19 mouse cellular contexts compared by ENCODE assay signal in the genomic region with DNA sequence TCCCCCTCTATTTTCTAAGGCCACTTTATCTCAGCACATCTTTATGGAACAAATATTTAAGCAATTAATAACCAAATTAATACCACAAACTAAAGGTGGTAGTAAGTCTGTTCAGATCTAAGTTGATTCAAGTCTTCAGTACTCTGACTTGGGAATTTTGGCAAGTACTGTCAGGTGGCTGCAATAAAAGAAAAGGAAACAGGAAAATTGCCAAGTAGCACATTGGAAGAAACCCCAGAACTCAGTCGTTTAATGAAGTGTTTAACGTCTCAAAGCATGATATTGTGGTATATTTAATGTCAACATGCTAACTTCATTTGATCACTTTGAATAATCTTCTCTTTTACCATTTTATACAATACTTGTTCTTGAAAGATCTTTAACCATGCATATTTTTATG.
"Had no signal": no experiment of that assay in that cellular context is flagged by ENCODE, and none has a peak within 500 bp of the region (broad histone marks: within the 10 kb centered on the region; RNA-seq: fewer than 3 reads in every experiment).

No protein-coding gene starts in this region.

- H3K9ac ChIP-seq: lung, embryonic 15.5 days; midbrain, embryonic 12.5 days; neural tube, embryonic 13.5 days; neural tube, embryonic 15.5 days; stomach, embryonic 15.5 days had no signal

- H3K36me3 ChIP-seq: lung, embryonic 15.5 days; midbrain, embryonic 10.5 days; midbrain, embryonic 12.5 days; neural tube, embryonic 13.5 days; neural tube, embryonic 15.5 days; stomach, embryonic 15.5 days had no signal

- H3K27me3 ChIP-seq: lung, embryonic 15.5 days; midbrain, embryonic 12.5 days; neural tube, embryonic 13.5 days; neural tube, embryonic 15.5 days; stomach, embryonic 15.5 days had no signal

- H3K27ac ChIP-seq: lung, embryonic 15.5 days; midbrain, embryonic 10.5 days; midbrain, embryonic 12.5 days; neural tube, embryonic 13.5 days; neural tube, embryonic 15.5 days; stomach, embryonic 15.5 days; stomach, postnatal 0 days had no signal

- H3K4me3 ChIP-seq: lung, embryonic 15.5 days; midbrain, embryonic 10.5 days; midbrain, embryonic 12.5 days; myocyte; neural tube, embryonic 13.5 days; neural tube, embryonic 15.5 days; stomach, embryonic 15.5 days had no signal

- H3K9me3 ChIP-seq: lung, embryonic 15.5 days; midbrain, embryonic 10.5 days; midbrain, embryonic 12.5 days; neural tube, embryonic 13.5 days; neural tube, embryonic 15.5 days; stomach, embryonic 15.5 days had no signal

- H3K4me1 ChIP-seq: stomach, embryonic 15.5 days had no signal

- ATAC-seq: lung, postnatal 0 days; midbrain, embryonic 16.5 days had no signal

- DNase-seq: lung, adult 18-20 months; lung, postnatal 14 days; lung, postnatal 4 days; midbrain, embryonic 14.5 days; retina, postnatal 1 day; right cerebral cortex, adult 18-20 months; thymus, adult 2 months; thymus, postnatal 25 days; thymus, postnatal 4 days had no signal

- H3K4me2 ChIP-seq: lung, embryonic 15.5 days; midbrain, embryonic 12.5 days; neural tube, embryonic 13.5 days; neural tube, embryonic 15.5 days; stomach, embryonic 15.5 days had no signal
